Mouse (Mus musculus): Measurements from ENCODE around the gene Ddr1.
A peak's percentile ranks its signal among the peaks of the same experiment; 100 is the strongest.

Gene Ddr1

DNA sequence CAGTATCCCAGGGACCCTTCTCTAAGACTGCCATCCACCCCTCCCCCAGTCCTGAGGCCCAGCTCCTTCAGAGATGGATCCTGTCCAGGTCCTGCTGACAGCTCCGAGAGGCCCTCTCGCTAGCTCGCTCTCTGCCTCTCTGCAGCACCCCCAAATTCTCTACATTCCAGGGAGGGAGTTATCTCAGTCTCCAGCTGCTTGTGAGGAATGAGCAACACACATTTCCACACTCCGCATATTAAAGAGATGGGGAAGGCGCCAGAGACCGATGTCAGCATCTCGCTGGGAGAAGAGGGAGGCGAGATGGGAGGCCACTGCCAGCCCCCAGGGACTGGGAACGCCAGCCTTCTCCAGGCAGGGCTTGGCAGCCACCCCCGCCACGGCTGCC is 15.9 kb upstream of the Ddr1 start:
- DNase-seq (ENCODE audit: low spot score) = peak; percentile 28

DNA sequence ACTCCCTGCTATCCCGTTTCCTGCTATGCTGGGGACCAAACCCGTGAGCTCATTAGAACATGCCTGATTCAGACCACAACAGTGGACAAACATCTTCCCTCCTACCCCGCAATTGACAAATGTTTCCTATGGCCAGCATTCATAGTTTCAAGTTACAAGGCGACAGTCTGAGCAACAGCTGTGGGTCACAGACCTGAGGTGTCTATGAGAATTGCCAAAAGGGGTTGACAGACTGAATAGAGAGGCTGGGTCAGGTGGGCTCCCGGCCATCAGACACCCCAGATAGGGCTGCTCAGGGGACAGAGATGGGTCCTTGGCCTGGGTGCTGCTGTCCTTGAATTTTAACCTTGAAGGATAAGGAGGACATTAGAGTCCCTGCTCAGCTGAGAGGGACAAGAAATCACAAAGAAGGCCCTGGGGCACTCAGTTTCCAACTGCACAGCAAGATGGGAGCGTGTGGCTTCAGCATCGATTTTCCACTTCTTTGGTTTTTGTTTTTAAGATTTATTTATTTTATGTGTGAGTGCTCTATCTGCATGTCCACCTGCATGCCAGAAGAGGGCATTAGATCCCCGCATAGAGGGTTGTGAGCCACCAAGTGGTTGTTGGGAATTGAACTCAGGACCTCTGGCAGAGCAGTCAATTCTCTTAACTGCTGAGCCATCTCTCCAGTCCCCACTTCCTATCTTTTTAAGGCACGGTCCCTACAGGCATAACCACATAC is 15.4 kb upstream of the Ddr1 start:
- no peak for DNase-seq (ENCODE audit: low spot score)

DNA sequence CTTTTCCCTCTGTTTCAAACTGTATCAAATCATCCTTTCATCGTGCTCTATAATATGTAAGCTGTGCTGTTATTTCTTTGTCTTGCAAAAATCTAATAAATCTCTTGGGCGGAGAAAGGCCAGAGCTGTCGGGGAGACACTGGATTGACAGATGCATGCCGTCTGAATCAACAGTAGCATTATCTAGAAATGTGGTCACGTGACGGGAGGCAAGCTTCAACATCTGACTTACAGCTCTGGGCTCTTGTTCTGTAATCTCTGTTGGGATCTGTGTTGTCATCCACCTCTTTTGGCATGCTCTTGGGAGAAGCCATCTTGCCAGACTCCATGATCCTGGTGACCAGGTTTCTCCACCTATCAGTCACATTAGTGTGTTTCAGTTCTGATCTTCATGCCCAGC is 12.7 kb upstream of the Ddr1 start:
- DNase-seq (ENCODE audit: low spot score) = no peak

DNA sequence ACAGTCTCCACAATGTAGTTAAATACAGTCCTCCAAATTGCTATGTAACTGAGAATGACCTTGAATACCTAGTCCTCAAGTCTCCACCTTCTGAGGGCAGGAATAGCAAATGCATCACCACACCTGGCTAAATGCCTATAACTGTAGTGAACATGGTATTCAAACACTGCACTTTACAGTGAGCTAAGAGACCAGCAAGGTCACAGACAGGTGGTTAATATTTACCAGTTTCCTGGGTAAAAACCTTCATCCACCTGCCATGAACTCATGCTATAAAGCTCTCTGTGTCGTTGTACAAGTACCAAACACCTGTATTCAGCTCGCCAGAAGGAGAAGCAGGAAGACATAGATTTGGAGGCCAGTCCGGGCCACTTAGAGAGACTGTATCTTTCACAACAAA is 11.7 kb upstream of the Ddr1 start:
- DNase-seq (ENCODE audit: low spot score) = no peak

DNA sequence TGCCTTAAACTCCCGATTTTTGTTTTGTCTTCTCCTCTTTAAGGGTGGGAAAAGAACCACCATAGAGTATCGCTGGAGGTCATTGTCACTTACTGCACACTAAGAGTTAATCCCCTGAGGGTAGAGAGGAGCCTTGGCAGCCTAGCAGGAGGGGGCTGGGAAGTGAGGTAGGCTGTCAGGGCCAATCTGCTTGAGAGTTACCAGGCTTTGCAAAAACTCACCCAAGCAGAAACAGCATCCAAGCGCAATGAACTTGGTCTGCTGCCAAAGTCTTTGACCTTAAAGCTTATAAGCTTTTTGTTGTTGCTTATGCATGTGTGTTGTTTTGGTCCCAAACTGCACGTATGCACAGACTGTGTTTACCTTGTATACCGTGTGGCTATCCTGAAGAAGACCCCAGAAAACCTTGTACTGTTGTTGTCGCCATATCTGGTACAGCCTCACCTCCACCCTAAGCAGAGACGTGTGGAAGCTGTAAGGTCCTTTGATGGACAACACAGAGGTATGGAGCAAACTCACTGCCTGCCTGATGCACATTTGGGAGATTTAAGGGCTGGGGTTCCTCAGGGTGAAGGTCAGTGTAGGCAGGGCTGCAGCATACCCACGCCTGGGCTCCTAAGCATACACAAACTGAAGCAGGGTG is 6.4 kb upstream of the Ddr1 start:
- DNase-seq (ENCODE audit: low spot score) = peak; percentile 30

DNA sequence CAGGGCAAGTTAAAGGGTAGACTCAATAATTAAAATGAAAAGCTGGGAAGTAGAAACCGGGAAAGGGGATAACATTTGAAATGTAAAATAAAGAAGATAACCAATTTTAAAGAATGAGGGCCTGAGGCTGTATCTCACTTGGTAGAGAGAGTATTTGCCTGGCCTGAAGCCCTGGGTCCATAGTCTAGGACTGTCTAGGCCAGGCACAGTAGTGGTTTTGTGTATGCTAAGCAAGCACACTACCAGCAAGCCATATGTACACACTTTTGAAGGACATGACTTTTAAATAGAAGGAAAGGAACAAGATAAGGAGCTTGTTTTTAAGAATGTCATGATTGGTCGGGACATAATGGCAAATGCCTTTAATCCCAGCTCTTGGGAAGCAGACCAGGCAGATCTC is 4.2 kb upstream of the Ddr1 start:
- no peak for DNase-seq (ENCODE audit: low spot score)

DNA sequence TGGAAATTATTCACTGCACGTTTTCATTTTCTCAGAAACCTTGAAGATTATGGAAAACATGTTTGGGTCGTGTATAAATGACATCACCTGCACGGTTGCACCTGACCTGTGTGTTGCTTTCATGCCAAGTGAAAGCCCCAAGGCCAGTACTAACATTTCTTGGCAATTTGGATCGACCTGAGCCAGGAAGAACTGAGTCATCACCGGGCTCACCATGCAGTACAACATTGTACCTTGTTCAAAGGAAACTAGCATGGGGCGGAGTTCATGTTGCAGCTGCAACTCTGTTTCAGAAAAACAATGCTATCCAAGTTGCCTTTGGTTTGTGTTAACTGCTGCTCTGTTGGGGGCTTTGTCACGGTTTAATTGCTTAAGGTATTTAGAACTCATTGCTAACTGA is 3.5 kb upstream of the Ddr1 start:
- DNase-seq (ENCODE audit: low spot score) = peak; percentile 63

DNA sequence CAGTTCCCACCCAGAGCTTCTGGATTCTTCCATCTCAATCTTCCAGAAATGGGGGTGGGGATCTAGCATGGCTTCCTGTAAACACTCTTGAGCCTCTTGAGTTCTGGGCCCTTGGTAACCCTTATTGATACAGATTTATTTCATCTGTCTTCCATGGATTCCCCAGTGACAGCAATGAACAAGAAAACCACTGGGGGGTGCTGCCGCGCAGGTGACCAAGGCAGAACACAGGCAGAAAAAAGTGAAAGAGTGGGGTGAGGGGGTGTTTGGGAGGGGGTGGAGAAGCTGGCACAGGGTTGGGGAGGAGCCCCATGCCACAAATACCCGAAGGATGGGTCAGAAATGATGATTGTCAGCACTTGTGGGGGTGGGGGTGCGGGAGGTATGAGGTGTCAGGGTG is 1.4 kb upstream of the Ddr1 start:
- no peak for DNase-seq (ENCODE audit: low spot score)

DNA sequence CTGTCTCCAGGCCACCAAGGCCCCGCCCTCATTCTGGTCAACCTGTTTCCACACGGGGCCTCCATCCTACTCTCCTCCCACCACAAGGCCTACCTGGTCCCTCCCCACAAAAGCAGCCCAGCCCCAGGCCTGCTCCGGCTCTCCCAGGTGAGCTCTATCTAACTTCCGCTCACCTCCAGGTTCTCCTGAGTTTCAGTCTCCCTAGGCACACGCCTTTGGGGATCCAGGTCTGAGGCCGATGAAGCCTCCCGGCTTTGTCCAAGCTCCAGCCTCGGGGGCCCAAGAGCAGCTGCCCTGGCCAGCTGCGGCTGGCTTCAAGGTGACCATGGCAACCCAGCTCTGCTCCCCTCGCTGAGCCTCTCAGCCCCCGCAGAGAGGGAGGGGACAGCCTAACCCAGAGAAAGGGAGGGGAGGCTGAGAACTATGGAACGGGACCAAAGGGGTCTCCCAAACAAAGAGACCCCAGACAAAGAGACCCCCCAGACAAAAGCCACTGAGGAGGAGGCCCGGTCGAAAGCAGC is 610 bp downstream of the Ddr1 start:
- no peak for DNase-seq (ENCODE audit: low spot score)

DNA sequence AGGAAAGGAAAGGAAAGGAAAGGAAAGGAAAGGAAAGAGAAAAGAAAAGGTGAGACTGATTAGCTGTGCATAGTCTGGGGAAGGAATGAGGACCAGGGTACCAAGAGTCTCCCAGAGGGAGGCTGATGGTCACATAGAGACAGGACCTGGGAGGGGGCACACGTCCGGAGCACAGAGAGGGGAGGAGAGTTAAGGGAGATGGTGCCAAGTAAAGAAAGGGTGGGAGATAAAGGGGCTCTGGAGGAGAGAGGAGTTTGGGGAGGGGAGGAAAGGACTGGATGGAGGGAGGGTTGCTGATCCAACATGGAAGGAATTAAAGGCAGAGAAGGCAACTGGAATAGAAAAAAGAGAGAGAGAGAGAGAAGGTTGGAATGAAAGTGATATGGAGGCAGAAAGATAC is 1.4 kb downstream of the Ddr1 start:
- DNase-seq (ENCODE audit: low spot score) = no peak

DNA sequence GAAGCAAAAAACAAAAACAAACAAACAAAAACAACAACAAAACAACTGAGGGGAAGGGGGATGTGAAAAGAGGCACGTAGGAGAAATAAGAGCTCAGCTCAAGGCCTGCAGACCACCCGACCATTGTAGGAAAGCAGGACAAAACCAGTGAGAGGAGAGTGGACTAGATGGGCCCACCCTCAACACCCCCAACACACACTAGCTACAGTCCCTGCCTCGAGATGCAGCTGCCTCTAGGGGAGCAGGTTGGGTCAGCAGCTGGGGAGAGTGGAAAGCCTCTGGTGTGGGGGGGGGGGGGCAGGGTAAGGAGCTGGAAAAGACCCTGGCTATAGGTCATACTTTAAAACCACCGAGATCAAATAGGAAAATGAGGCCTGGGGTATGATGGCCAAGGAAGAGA is 1.8 kb downstream of the Ddr1 start:
- DNase-seq (ENCODE audit: low spot score) = no peak

DNA sequence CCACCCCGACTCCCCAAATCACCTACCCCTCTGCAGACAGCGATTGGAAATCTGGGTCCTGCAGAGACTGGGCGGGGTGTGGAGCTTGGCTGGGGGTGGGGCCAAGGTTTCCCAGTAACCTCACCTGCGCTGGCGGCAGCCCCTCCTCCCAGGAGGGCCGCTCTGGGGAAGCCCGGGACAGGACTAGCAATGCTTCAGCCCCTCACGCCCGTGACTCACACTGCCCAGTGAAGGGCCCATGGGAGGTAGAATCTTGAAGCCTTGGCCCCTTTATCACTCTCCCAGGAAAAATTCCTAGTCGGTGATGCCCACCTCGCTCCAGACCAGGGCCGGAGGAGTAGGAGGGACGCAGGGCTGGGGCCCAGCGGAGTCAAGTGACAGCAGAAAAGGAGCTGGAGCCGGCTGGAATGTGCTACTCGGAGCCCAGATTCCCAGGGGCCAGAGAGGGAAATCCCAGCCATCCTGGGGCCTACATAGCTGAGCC is 2.4 kb downstream of the Ddr1 start:
- DNase-seq (ENCODE audit: low spot score) = no peak

DNA sequence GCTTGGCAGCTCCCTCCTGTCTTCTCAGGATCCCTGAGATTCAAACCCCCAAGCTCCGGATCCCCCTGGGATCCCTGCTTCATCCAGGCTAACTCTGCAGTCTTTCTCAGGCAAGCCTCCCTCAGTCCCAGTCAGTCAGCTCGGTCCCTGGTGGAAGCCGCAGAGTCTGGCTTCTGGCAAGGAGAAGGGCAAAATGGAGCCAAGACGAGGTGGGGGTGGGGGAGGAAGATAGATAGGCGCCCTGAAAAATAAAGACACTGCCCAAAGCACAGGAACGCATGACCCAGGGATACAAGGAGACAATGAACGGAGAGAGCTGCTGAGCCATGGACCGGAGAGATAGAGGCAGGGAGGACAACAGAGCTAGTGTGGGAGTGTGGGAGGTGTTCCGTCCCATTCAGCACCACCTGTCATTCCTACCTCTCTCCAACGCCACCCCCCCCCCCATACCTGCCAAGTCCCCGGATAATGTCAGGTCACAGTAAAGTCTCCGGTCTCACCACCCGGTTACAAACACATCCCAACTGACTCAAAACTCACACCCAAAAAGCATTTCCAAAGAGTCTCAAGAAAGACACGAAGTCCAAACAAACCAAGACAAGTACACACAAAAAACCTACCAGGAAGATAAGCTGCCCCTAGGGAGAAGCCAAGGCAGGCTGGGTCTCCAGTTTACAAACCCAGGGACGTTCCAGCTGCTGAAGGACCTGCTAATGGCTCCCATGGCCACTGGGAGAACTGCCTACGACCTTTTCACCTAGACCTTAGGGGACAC is 3.0 kb downstream of the Ddr1 start:
- DNase-seq (ENCODE audit: low spot score) = no peak

DNA sequence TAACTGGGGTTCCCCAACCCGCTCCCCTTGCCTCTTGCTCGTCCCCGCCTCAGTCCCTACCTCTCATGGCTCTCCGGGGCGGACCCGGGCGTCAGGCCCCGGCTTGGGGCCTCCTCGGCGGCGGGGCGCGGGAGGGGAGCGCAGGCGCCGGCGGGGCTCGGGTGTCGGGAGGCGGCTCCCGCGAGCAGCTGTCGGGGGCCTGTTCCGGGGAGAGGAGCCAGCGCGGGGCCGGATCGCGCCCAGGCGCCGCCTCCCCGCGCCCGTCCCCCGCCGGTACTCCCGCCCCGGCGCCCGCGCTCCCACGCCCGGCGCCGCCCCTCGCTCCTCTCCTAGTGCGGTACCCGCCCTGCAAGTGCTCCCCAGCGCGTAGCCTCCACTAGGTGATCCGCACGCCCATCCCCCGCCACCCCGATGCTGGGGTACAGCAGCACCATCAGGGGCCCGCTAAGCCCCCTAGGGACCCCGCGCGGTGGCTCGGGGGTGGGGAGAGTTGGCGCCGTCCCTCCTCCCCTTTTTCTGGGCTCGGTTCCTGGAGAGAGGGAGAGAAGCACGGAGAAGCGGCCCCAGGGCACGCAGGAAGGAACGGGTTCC is 4.0 kb downstream of the Ddr1 start:
- DNase-seq (ENCODE audit: low spot score) = peak; percentile 79

DNA sequence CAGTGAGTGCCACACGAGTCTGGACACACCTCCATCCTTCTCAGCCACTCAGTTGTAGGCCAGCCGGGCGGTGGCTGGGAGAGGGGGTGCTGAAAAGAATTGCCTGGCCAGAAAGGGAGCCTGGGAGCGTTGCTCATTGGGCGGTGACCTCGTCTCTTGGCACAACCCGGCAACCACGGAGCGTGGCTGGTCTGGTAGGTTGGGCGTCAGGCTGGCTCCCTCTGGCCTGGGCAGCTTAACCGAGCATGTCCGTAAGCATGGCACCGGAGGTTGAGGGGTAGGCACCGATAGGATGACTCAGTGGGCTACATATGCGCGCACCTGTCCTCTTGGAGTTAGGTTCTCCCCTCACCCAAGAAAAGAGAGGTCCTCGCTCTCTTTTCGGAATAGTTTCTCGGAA is 4.5 kb downstream of the Ddr1 start:
- DNase-seq (ENCODE audit: low spot score) = peak; percentile 80

DNA sequence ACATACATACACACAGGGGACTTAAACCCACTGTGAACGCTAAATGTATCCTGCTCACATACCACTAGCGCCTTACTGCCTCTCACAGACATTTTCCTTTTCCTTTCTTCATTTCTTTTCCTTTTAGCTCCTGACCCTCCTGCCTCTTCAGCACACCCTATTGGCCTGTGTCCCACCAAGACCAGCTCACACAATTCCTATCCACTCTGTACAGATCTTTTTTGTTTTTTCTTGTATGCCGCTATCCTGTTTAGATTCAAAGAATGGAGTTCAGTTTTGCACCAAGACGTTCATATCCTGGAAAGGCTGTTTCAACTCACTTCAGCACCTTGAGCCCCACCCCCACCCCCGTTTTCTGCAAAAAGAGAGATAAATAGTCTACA is 5.9 kb downstream of the Ddr1 start:
- no peak for DNase-seq (ENCODE audit: low spot score)

DNA sequence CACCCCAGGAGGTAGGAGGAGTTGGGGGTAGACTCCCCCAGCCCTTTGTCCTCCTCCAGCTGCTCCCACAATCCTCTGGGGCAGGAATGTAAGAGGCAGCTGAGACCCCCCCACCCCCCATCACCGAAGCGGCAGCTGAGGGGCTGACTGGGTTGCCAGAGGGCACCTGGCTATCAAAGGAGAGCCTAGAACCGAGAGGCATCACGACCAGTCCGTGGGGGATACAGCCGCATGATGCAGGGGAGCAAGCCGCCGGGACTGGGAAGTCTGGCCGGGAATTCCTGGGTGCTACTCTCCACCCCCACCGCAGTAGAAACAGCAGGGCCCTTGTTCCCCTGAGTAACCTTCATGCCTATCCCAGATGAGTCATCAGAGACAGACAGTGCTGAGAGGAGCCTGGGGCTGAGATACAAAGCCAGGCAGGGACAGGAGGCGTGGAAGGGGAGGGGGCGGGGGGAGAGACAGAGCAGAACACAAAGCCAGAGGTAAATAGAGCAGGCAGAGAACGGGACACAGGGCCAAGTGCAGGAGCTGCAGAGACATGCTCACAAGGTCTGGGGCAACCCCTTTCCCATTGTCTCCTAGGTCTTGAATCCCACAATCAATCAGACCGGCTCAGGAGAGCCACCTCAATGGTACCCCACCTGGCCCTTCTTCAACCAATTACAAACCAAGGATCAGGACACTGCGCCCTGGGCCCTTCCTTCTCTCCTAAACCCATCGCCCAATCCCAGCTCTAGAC is 6.5 kb downstream of the Ddr1 start:
- DNase-seq (ENCODE audit: low spot score) = peak; percentile 63

DNA sequence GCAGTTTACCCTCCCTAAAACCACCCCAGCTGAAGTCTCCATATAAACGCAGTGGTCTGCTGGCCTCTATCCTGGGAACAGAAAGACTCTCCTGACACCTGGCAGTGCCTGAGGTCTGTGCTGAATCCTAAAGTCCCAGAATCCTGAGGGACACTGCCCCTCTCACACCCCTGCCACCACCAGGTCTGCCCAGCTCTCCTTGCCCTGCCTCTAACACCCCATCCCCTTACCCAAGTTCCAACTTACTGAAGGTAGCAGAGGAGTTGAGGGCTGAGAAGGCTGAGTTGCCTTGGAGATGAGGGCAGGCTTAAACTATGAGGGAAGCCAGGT is 7.0 kb downstream of the Ddr1 start:
- DNase-seq (ENCODE audit: low spot score) = no peak

DNA sequence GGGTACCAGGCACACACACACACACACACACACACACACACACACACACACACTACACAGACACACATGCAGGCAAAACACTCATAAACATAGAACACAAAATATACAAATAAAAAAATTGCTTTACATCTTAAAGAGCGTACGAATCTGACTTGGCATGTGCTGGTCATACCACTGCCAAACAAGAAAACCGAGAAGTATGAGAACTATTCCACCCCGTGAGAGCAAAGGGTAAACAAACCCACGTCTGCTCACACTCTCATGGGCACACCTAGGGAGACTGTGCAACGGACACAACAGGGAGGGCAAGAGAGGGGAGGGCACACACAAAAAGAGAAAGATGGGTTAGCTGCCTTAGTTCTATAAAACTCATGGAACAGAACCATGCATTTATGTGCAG is 7.7 kb downstream of the Ddr1 start:
- DNase-seq (ENCODE audit: low spot score) = no peak

DNA sequence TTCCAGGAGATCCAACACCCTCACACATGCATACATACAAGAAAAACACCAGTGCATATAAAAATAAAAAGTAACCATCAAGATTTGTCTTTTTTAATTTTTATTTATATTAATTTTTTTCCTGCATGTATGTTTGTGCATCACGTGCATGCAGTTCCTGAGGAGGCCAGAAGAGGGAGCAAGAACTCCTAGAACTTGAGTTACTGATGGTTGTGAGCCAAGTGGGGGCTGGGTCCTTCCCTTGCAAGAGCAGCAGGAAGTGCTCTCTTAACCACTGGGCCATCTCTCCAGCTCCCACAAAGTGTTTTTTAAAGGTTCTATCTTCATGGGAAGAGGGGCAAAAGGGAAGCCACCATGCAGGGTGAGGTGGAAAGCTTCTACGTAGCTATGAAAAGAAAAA is 9.1 kb downstream of the Ddr1 start:
- DNase-seq (ENCODE audit: low spot score) = no peak

DNA sequence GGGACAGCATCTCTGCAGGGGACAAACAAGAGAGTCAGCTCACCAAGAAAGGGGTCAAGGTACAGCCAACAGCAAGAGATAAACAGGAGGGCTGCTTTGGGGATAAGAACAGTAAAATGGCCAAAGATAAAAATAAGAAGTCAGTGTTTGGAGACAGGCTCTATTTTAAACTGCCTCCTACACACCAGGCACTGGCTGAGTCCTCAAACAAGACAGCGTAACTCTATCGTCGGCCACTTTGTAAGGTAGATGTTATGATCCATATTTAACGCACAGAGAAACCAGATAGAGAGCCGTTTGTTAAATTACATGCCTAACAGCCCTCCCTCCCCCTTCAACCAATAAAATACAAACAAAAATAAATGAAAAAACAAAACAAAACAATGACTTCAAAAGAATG is 10.5 kb downstream of the Ddr1 start:
- DNase-seq (ENCODE audit: low spot score) = no peak

DNA sequence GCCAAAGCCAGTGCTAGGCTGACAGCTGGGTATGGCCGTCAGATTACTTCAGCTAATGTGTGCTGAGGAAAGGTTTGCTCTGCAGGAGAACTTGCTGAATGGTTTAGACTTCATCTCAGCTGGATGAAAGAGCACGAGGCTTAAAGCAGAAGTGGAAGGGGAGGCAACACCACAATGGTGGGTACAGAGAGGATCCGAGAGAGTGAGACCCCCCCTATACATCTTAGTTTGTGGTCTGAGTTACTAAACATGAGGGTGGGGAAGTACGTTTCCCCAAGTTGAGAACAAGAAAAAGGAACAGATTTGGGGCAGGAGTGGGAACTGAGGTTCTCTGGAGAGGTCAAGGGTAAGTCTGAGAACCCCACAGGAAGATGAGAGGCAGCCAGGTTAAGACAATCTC is 12.1 kb downstream of the Ddr1 start:
- no peak for DNase-seq (ENCODE audit: low spot score)
